Mouse (Mus musculus) CH12F3 (cell line): ENCODE measurements at regions not wholly inside any gene's neighbourhood (a gene's known extent, or its start where the extent isn't known, plus 50 kb on each side); places are given as distances from the start of the nearest gene placed in this dataset.

ENCODE experiments used
- in situ Hi-C: fragments of 300-500 bp; cut with MboI; formaldehyde crosslinking; loops from 2 replicates; pipeline ENCODE4 v1.14.3; 2020; ENCODE audit warnings: low sequenced_read_pairs

- in situ Hi-C loops: loop anchor here (25.0 kb wide), 1 partner anchor 722 kb away; no protein-coding TSS in a partner anchor
These were observed 685.7 kb upstream of the Cdh6 start for GRCm38 (mm10) chr15:13859193-13859592.

- in situ Hi-C loops: loop anchor here (25.0 kb wide), 1 partner anchor 717 kb away; no protein-coding TSS in a partner anchor
These were observed 680.8 kb upstream of the Cdh6 start for GRCm38 (mm10) chr15:13854095-13854836.
